Mouse (Mus musculus) forebrain, embryonic 15.5 days (tissue): Measurements from ENCODE around the gene Eps8l2. TPM values are rescaled to one million over a fixed set of nuclear protein-coding genes. Genes with fewer than 3 reads are reported as not detected.

ENCODE experiments used
- ATAC-seq: fragments of 200-750 bp; cut with Nextera tagmentation; replicated peaks from 2 replicates; pipeline ENCODE4 v1.8.0; 2017; ENCODE audit warnings: mild to moderate bottlenecking, moderate TSS enrichment, moderate library complexity
- H3K27ac ChIP-seq: fragments of 300-500 bp; sonication (generic); replicated peaks from 2 replicates; pipeline ENCODE4 v1.5.1; 2015; ENCODE audit warnings: mild to moderate bottlenecking, inconsistent platforms
- H3K27me3 ChIP-seq: fragments of 300-500 bp; sonication (generic); 2 replicates; pipeline ENCODE4 v1.6.1; 2015; ENCODE audit warnings: inconsistent platforms
- H3K36me3 ChIP-seq: fragments of 300-500 bp; sonication (generic); 2 replicates; pipeline ENCODE4 v1.6.1; 2015; ENCODE audit warnings: mild to moderate bottlenecking, inconsistent platforms
- H3K4me1 ChIP-seq: fragments of 300-500 bp; sonication (generic); 2 replicates; pipeline ENCODE4 v1.6.1; 2015; ENCODE audit warnings: inconsistent platforms
- H3K4me2 ChIP-seq: fragments of 300-500 bp; sonication (generic); replicated peaks from 2 replicates; pipeline ENCODE4 v1.6.1; 2015; ENCODE audit warnings: mild to moderate bottlenecking, inconsistent platforms
- H3K4me3 ChIP-seq: fragments of 300-500 bp; sonication (generic); 2 replicates; pipeline ENCODE4 v1.5.1; 2015; ENCODE audit warnings: mild to moderate bottlenecking, inconsistent platforms
- H3K9ac ChIP-seq: fragments of 300-500 bp; sonication (generic); replicated peaks from 2 replicates; pipeline ENCODE4 v1.6.1; 2015; ENCODE audit warnings: mild to moderate bottlenecking, inconsistent platforms
- H3K9me3 ChIP-seq: fragments of 300-500 bp; sonication (generic); 2 replicates; pipeline ENCODE4 v1.6.1; 2016; ENCODE audit warnings: inconsistent platforms
- WGBS: fragments of 180-500 bp; shearing (Covaris S2); methylation state at CpG from one replicate; pipeline ENCODE4 v1.1.7; 2015; ENCODE audit warnings: mixed read lengths; 5-methylcytosine and 5-hydroxymethylcytosine counted together
- polyA plus RNA-seq: library from polyadenylated mRNA; unstranded; fragments of >200 nt; fragmentation: Nextera tagmentation; extraction: Ambion mirVana; gene quantifications from 2 replicates; pipeline ENCODE4 v1.2.1, GENCODE M21; 2015

Eps8l2 gene
- polyA plus RNA-seq, 1 experiment from 2014 or later, result 0.37 TPM

GRCm38 (mm10) chr7:141379584-141379983 lies 40.9 kb downstream of the Eps8l2 start:
- no peaks in the 10 kb centered on the region for H3K4me1 ChIP-seq
- H3K9me3 ChIP-seq, result no peaks in the 10 kb centered on the region
- ATAC-seq, result no peak
- H3K27me3 ChIP-seq, result no peaks in the 10 kb centered on the region
- no peak overlapping the region for H3K27ac ChIP-seq
- 73% methylated on average over 4 of the region's 4 CpGs for WGBS
- H3K4me3 ChIP-seq, result no peak overlapping the region
- H3K36me3 ChIP-seq, result no peaks in the 10 kb centered on the region
- no peak overlapping the region for H3K9ac ChIP-seq
- H3K4me2 ChIP-seq, result no peak overlapping the region

DNA sequence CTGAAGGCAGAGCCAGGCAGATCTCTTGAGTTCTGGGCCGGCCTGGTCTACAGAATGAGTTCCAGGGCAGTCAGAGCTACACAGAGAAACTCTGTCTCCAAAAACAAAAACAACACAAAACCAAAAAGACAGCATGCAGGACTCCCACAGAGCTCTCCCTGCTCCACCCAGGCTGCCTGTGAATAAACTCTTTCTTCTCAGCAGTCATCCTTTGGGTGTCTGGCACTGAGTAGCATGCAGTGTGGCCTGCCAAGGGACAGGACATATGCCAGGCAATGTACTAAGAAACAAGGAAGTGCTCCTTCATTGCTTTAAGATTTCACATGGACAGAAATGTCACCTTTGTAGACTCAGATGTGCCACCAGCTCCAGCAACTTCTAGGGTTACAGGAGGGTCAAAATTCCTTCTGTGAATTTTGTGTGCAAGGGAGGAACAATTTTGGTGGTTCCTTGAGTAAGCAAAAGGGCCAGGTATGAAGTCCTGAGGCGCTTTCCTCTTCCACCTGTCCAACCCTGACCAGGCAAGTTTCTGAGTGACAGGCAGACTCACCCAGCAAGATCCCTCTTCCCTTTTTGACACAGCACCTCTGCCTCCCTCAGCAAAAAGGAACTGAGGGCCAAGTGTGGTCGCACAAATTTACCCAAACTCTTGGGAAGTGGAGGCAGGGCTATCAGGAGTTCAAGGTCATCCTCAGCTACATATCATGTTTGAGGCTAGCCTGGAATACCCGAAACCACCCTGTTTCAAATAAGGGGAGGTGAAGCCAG lies 42.6 kb downstream of the Eps8l2 start:
- H3K4me3 ChIP-seq, result no peak overlapping the region
- H3K9ac ChIP-seq, result no peak overlapping the region
- H3K27ac ChIP-seq, result no peak overlapping the region
- 78% methylated on average over 4 of the region's 4 CpGs for WGBS
- no peaks in the 10 kb centered on the region for H3K9me3 ChIP-seq
- H3K36me3 ChIP-seq, result no peaks in the 10 kb centered on the region
- ATAC-seq, result no peak
- H3K27me3 ChIP-seq, result no peaks in the 10 kb centered on the region
- H3K4me2 ChIP-seq, result no peak overlapping the region
- H3K4me1 ChIP-seq, result no peaks in the 10 kb centered on the region

- Histone ChIP-seq H3K36me3 (no peaks in the 10 kb centered on the region), H3K9me3 (no peaks in the 10 kb centered on the region), H3K27ac (no peak overlapping the region), H3K9ac (no peak overlapping the region), H3K4me2 (no peak overlapping the region), H3K4me3 (no peak overlapping the region), H3K27me3 (0 out of 2 replicates have a peak, but pooled peaks cover 3% of the 10 kb centered on the region), H3K4me1 (peaks cover 9% of the 10 kb centered on the region)
- ATAC-seq, result no peak
- 54% methylated on average over 2 of the region's 2 CpGs for WGBS
Measured at GRCm38 (mm10) chr7:141387807-141388486, 49.3 kb downstream of the Eps8l2 start.

- Histone ChIP-seq H3K4me1 (peaks cover 13% of the 10 kb centered on the region), H3K27ac (no peak overlapping the region)
- no peak for ATAC-seq
Measured at GRCm38 (mm10) chr7:141388487-141389109, 49.9 kb downstream of the Eps8l2 start.

GRCm38 (mm10) chr7:141390326-141391259 lies 51.9 kb downstream of the Eps8l2 start:
- WGBS, result 64% methylated on average over 9 of the region's 9 CpGs
- Histone ChIP-seq H3K27ac (no peak overlapping the region), H3K36me3 (no peaks in the 10 kb centered on the region), H3K4me1 (peaks cover 16% of the 10 kb centered on the region), H3K4me2 (no peak overlapping the region), H3K27me3 (0 out of 2 replicates have a peak, but pooled peaks cover 3% of the 10 kb centered on the region), H3K9me3 (no peaks in the 10 kb centered on the region), H3K4me3 (no peak overlapping the region), H3K9ac (no peak overlapping the region; the same call in 1 of the 2 replicates)
- no peak for ATAC-seq

More at GRCm38 (mm10) chr7:141388487-141389109, 49.9 kb downstream of the Eps8l2 start:
- H3K36me3 ChIP-seq, result no peaks in the 10 kb centered on the region
- H3K4me2 ChIP-seq, result no peak overlapping the region
- H3K4me3 ChIP-seq, result no peak overlapping the region
- 0 out of 2 replicates have a peak, but pooled peaks cover 3% of the 10 kb centered on the region for H3K27me3 ChIP-seq
- 61% methylated on average over 3 of the region's 3 CpGs for WGBS
- no peaks in the 10 kb centered on the region for H3K9me3 ChIP-seq
- no peak overlapping the region for H3K9ac ChIP-seq

GRCm38 (mm10) chr7:141391625-141392551 lies 53.2 kb downstream of the Eps8l2 start, which contains the start of gene Taldo1:
Gene Taldo1, plus strand, starts transcription at chr7:141392199.
- Histone ChIP-seq H3K27ac (peak within 1 kb of the TSS; percentile 77), H3K4me2 (peak within 1 kb of the TSS; percentile 98), H3K9ac (peak within 1 kb of the TSS; percentile 83), H3K27me3 (0 out of 2 replicates have a peak, but pooled peaks cover 3% of the 10 kb centered on the region), H3K36me3 (peaks cover 11% of the 10 kb centered on the region), H3K9me3 (no peaks in the 10 kb centered on the region), H3K4me1 (peaks cover 16% of the 10 kb centered on the region), H3K4me3 (peak within 1 kb of the TSS; percentile 60)
- under 1% methylated on average over 57 of the region's 57 CpGs for WGBS
- ATAC-seq, result peak; percentile 92

GRCm38 (mm10) chr7:141392552-141393222 lies 54.0 kb downstream of the Eps8l2 start:
- no peak for ATAC-seq
- peak overlapping the region; percentile 77 for H3K27ac ChIP-seq
- 11% methylated on average over 9 of the region's 9 CpGs for WGBS

DNA sequence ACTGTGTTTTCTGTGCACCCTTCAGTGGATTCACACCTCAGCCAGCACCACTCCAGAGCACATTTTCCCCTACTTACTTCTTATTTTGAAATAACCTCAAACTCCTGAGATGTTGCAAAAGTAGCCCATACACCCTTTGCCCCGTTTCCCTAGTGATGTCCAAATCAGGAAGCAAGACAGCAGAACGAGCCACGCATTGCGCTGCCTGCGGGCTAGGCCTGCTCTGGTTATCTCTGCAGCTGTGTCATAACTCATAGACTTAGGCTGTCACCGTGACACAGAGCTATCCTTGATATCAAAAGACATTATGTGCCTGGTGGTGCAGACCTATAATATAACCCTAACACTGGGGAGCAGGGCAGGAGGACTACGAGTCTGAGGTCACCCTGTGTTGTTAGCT lies 55.5 kb downstream of the Eps8l2 start:
- ATAC-seq, result no peak
- Histone ChIP-seq H3K4me2 (no peak overlapping the region), H3K4me3 (no peak overlapping the region)

More at GRCm38 (mm10) chr7:141392552-141393222, 54.0 kb downstream of the Eps8l2 start:
- Histone ChIP-seq H3K4me1 (peaks cover 16% of the 10 kb centered on the region), H3K4me2 (peak overlapping the region; percentile 98), H3K9me3 (no peaks in the 10 kb centered on the region), H3K9ac (peak overlapping the region; percentile 83), H3K4me3 (peak overlapping the region; percentile 60), H3K27me3 (0 out of 2 replicates have a peak, but pooled peaks cover 3% of the 10 kb centered on the region), H3K36me3 (peaks cover 13% of the 10 kb centered on the region)

GRCm38 (mm10) chr7:141394771-141395170 lies 56.1 kb downstream of the Eps8l2 start:
- no peak overlapping the region for H3K4me3 ChIP-seq
- no peak overlapping the region for H3K4me2 ChIP-seq
- H3K27me3 ChIP-seq, result no peaks in the 10 kb centered on the region
- peaks cover 33% of the 10 kb centered on the region for H3K36me3 ChIP-seq
- no peak overlapping the region for H3K9ac ChIP-seq
- H3K9me3 ChIP-seq, result no peaks in the 10 kb centered on the region
- 17% methylated on average over 6 of the region's 6 CpGs for WGBS
- no peak overlapping the region for H3K27ac ChIP-seq
- ATAC-seq, result no peak
- peaks cover 16% of the 10 kb centered on the region for H3K4me1 ChIP-seq

More for the DNA sequence above, 55.5 kb downstream of the Eps8l2 start:
- H3K27ac ChIP-seq, result no peak overlapping the region
- H3K9me3 ChIP-seq, result no peaks in the 10 kb centered on the region
- peaks cover 27% of the 10 kb centered on the region for H3K36me3 ChIP-seq
- H3K4me1 ChIP-seq, result peaks cover 16% of the 10 kb centered on the region
- no peak overlapping the region for H3K9ac ChIP-seq
- 0 out of 2 replicates have a peak, but pooled peaks cover 3% of the 10 kb centered on the region for H3K27me3 ChIP-seq
- WGBS, result 92% methylated on average over 7 of the region's 7 CpGs

DNA sequence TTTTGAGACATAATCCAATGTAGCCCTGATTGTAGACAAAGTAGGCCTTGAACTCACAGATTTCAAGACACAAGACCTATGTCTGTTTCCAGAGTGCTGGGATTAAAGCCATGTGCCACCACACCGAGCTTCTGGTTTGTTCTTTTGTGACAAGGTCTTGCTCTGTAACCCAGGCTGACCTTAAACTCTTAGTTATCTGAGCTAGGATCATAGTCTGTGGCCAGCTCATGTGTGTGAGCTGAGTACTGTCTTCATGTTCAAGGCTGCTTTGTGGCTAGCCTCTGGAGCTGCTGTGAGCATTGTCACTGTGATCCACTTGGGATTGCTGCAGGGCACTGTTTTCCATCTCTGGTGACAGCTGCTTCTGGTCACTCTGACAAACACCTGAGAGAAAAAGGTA lies 56.7 kb downstream of the Eps8l2 start:
- H3K4me1 ChIP-seq, result peaks cover 16% of the 10 kb centered on the region
- H3K9me3 ChIP-seq, result no peaks in the 10 kb centered on the region
- 83% methylated on average over 1 of the region's 1 CpGs for WGBS
- no peak overlapping the region for H3K4me2 ChIP-seq
- peaks cover 38% of the 10 kb centered on the region for H3K36me3 ChIP-seq
- H3K9ac ChIP-seq, result no peak overlapping the region
- no peak overlapping the region for H3K4me3 ChIP-seq
- no peak overlapping the region for H3K27ac ChIP-seq
- ATAC-seq, result no peak
- H3K27me3 ChIP-seq, result no peaks in the 10 kb centered on the region
